Mouse (Mus musculus) forebrain, embryonic 11.5 days (tissue): ENCODE measurements around the gene Ttc1. TPM values are rescaled to one million over a fixed set of nuclear protein-coding genes. Genes with fewer than 3 reads are reported as not detected.

Experiments used
- ATAC-seq: fragments of 200-750 bp; cut with Nextera tagmentation; replicated peaks from 2 replicates; pipeline ENCODE4 v1.8.0; 2017; ENCODE audit warnings: moderate TSS enrichment; ENCODE audit not compliant: low FRiP score
- DNase-seq: peaks from one replicate; pipeline ENCODE4 v3.0.0-alpha.2; 2017; ENCODE audit warnings: low spot score
- H3K27ac ChIP-seq: fragments of 300-500 bp; sonication (generic); 2 replicates; pipeline ENCODE4 v1.5.1; 2014; ENCODE audit warnings: low read depth, low read length
- H3K27me3 ChIP-seq: fragments of 300-500 bp; sonication (generic); 2 replicates; pipeline ENCODE4 v1.6.1; 2014; ENCODE audit warnings: mild to moderate bottlenecking, low read length, mixed read lengths; ENCODE audit not compliant: control insufficient read depth, insufficient read depth
- H3K36me3 ChIP-seq: fragments of 300-500 bp; sonication (generic); 2 replicates; pipeline ENCODE4 v1.6.1; 2014; ENCODE audit warnings: mild to moderate bottlenecking, low read length, moderate library complexity, mixed read lengths; ENCODE audit not compliant: control insufficient read depth, insufficient read depth
- H3K4me1 ChIP-seq: fragments of 300-500 bp; sonication (generic); replicated peaks from 2 replicates; pipeline ENCODE4 v1.6.1; 2014; ENCODE audit warnings: low read length, mixed read lengths; ENCODE audit not compliant: control insufficient read depth, insufficient read depth
- H3K4me2 ChIP-seq: fragments of 300-500 bp; sonication (generic); 2 replicates; pipeline ENCODE4 v1.6.1; 2014; ENCODE audit warnings: low read depth, mild to moderate bottlenecking, low read length, moderate library complexity, mixed read lengths; ENCODE audit not compliant: severe bottlenecking
- H3K4me3 ChIP-seq: fragments of 300-500 bp; sonication (generic); 2 replicates; pipeline ENCODE4 v1.5.1; 2014; ENCODE audit warnings: low read depth, low read length
- H3K9ac ChIP-seq: fragments of 300-500 bp; sonication (generic); 2 replicates; pipeline ENCODE4 v1.6.1; 2014; ENCODE audit warnings: low read length
- H3K9me3 ChIP-seq: fragments of 300-500 bp; sonication (generic); 2 replicates; pipeline ENCODE4 v1.6.1; 2016; ENCODE audit warnings: low read length, mixed read lengths; ENCODE audit not compliant: control insufficient read depth
- WGBS: fragments of 180-500 bp; shearing (Covaris S2); extraction: QIAGEN DNeasy Blood & Tissue Kit; methylation state at CpG from one replicate; pipeline ENCODE4 v1.1.7; 2014; 5-methylcytosine and 5-hydroxymethylcytosine counted together
- polyA plus RNA-seq: library from polyadenylated mRNA; unstranded; fragments of >200 nt; fragmentation: Nextera tagmentation; extraction: Ambion mirVana; gene quantifications from 2 replicates; pipeline ENCODE4 v1.2.1, GENCODE M21; 2014

The Ttc1 gene
- polyA plus RNA-seq, 1 experiment from 2014 or later = 78.5 TPM

- DNase-seq (no peak), ATAC-seq (no peak)
- 91% methylated on average over 7 of the region's 7 CpGs for WGBS
- no peak overlapping the region for H3K27ac ChIP-seq
- H3K27me3 ChIP-seq = no peaks in the 10 kb centered on the region
- H3K4me1 ChIP-seq = no peaks in the 10 kb centered on the region
- no peak overlapping the region for H3K4me2 ChIP-seq
- peaks cover 2% of the 10 kb centered on the region; the same call in 1 of the 2 replicates for H3K36me3 ChIP-seq
- no peaks in the 10 kb centered on the region for H3K9me3 ChIP-seq
- H3K4me3 ChIP-seq = no peak overlapping the region
- H3K9ac ChIP-seq = no peak overlapping the region
Observed at GRCm38 (mm10) chr11:43728737-43729301, 19.0 kb downstream of the Ttc1 start.

- no peak for ATAC-seq
- no peak overlapping the region for H3K9ac ChIP-seq
- H3K27me3 ChIP-seq = no peaks in the 10 kb centered on the region
- H3K4me3 ChIP-seq = no peak overlapping the region
- DNase-seq = no peak
- 86% methylated on average over 7 of the region's 7 CpGs for WGBS
- no peak overlapping the region for H3K27ac ChIP-seq
- no peak overlapping the region for H3K4me2 ChIP-seq
- H3K4me1 ChIP-seq = no peaks in the 10 kb centered on the region
- H3K36me3 ChIP-seq = peaks cover 2% of the 10 kb centered on the region; the same call in 1 of the 2 replicates
- H3K9me3 ChIP-seq = no peaks in the 10 kb centered on the region
Observed at GRCm38 (mm10) chr11:43727796-43728195, 20.0 kb downstream of the Ttc1 start.

GRCm38 (mm10) chr11:43723411-43723810 lies 24.4 kb downstream of the Ttc1 start:
- H3K4me3 ChIP-seq = no peak overlapping the region
- DNase-seq = no peak
- no peaks in the 10 kb centered on the region for H3K9me3 ChIP-seq
- 94% methylated on average over 3 of the region's 3 CpGs for WGBS
- no peaks in the 10 kb centered on the region; the same call in 1 of the 2 replicates for H3K36me3 ChIP-seq
- H3K27me3 ChIP-seq = no peaks in the 10 kb centered on the region
- ATAC-seq = no peak
- no peaks in the 10 kb centered on the region for H3K4me1 ChIP-seq
- H3K9ac ChIP-seq = no peak overlapping the region
- no peak overlapping the region for H3K27ac ChIP-seq
- no peak overlapping the region for H3K4me2 ChIP-seq

- Histone ChIP-seq H3K27ac (no peak overlapping the region), H3K27me3 (no peaks in the 10 kb centered on the region), H3K9me3 (no peaks in the 10 kb centered on the region), H3K4me3 (no peak overlapping the region), H3K9ac (no peak overlapping the region), H3K4me2 (no peak overlapping the region), H3K4me1 (no peaks in the 10 kb centered on the region), H3K36me3 (no peaks in the 10 kb centered on the region)
- no peak for DNase-seq
- WGBS = 90% methylated on average over 4 of the region's 4 CpGs
- ATAC-seq = no peak
Observed at GRCm38 (mm10) chr11:43712178-43712577, 35.6 kb downstream of the Ttc1 start.

GRCm38 (mm10) chr11:43708409-43708808 lies 39.4 kb downstream of the Ttc1 start:
- Histone ChIP-seq H3K4me3 (no peak overlapping the region), H3K27ac (no peak overlapping the region), H3K9me3 (no peaks in the 10 kb centered on the region), H3K36me3 (peaks cover 12% of the 10 kb centered on the region), H3K4me2 (no peak overlapping the region), H3K27me3 (no peaks in the 10 kb centered on the region), H3K9ac (no peak overlapping the region), H3K4me1 (no peaks in the 10 kb centered on the region)
- ATAC-seq (no peak), DNase-seq (no peak)
- 91% methylated on average over 2 of the region's 2 CpGs for WGBS

GRCm38 (mm10) chr11:43705751-43706150 lies 42.1 kb downstream of the Ttc1 start:
- no peak overlapping the region for H3K27ac ChIP-seq
- no peak overlapping the region for H3K9ac ChIP-seq
- WGBS = 93% methylated on average over 10 of the region's 10 CpGs
- H3K9me3 ChIP-seq = no peaks in the 10 kb centered on the region
- DNase-seq (no peak), ATAC-seq (no peak)
- no peak overlapping the region for H3K4me3 ChIP-seq
- H3K4me2 ChIP-seq = no peak overlapping the region
- H3K36me3 ChIP-seq = peaks cover 12% of the 10 kb centered on the region
- no peaks in the 10 kb centered on the region for H3K27me3 ChIP-seq
- H3K4me1 ChIP-seq = no peaks in the 10 kb centered on the region

- Histone ChIP-seq H3K4me2 (no peak overlapping the region), H3K9me3 (no peaks in the 10 kb centered on the region), H3K4me3 (no peak overlapping the region), H3K27me3 (no peaks in the 10 kb centered on the region), H3K4me1 (no peaks in the 10 kb centered on the region), H3K9ac (no peak overlapping the region), H3K36me3 (peaks cover 12% of the 10 kb centered on the region), H3K27ac (no peak overlapping the region)
- ATAC-seq = no peak
- no peak for DNase-seq
- WGBS = 83% methylated on average over 1 of the region's 1 CpGs
Observed at GRCm38 (mm10) chr11:43703552-43703951, 44.3 kb downstream of the Ttc1 start.

- no peak overlapping the region for H3K27ac ChIP-seq
- H3K4me3 ChIP-seq = no peak overlapping the region
- H3K4me1 ChIP-seq = no peaks in the 10 kb centered on the region
- H3K9me3 ChIP-seq = no peaks in the 10 kb centered on the region
- no peaks in the 10 kb centered on the region for H3K27me3 ChIP-seq
- H3K4me2 ChIP-seq = no peak overlapping the region
- DNase-seq = no peak
- H3K36me3 ChIP-seq = peaks cover 10% of the 10 kb centered on the region
- 95% methylated on average over 3 of the region's 3 CpGs for WGBS
- ATAC-seq = no peak
- no peak overlapping the region for H3K9ac ChIP-seq
Observed at GRCm38 (mm10) chr11:43700291-43700690, 47.5 kb downstream of the Ttc1 start.

- H3K9me3 ChIP-seq = no peaks in the 10 kb centered on the region
- H3K4me1 ChIP-seq = no peaks in the 10 kb centered on the region
- no peak for DNase-seq
- no peaks in the 10 kb centered on the region for H3K27me3 ChIP-seq
- no peak overlapping the region for H3K4me2 ChIP-seq
- no peak overlapping the region for H3K27ac ChIP-seq
- no peak overlapping the region for H3K9ac ChIP-seq
- ATAC-seq = no peak
- 90% methylated on average over 5 of the region's 5 CpGs for WGBS
- H3K36me3 ChIP-seq = no peaks in the 10 kb centered on the region; the same call in 1 of the 2 replicates
- H3K4me3 ChIP-seq = no peak overlapping the region
Observed at GRCm38 (mm10) chr11:43698621-43699020, 49.2 kb downstream of the Ttc1 start.
